Comparison of ENCODE assay signal across 9 mouse cellular contexts in genomic region chr5:148293346-148293745, GRCm38 (mm10).
DNase-seq lines count a peak whose midpoint lies in the region; ATAC-seq and TF ChIP-seq lines count a peak whose summit lies in the region.
"Had no signal": no experiment of that assay in that cellular context is flagged by ENCODE, and none has a peak within 500 bp of the region (broad histone marks: within the 10 kb centered on the region; RNA-seq: fewer than 3 reads in every experiment).

No protein-coding gene starts in this region.

- no peak overlapping the region for H3K4me2 ChIP-seq in heart, postnatal 0 days (ENCODE audit: low read depth, low read length)
- no peak overlapping the region for H3K4me2 ChIP-seq in midbrain, postnatal 0 days (ENCODE audit: low read depth, low read length, poor library complexity, severe bottlenecking)
- no peak overlapping the region for H3K4me2 ChIP-seq in midbrain, embryonic 16.5 days (ENCODE audit: low read length)
- H3K4me2 ChIP-seq: neural tube, embryonic 13.5 days had no signal

- no peak overlapping the region for H3K27ac ChIP-seq in heart, postnatal 0 days (ENCODE audit: low read depth)
- no peak overlapping the region for H3K27ac ChIP-seq in midbrain, postnatal 0 days (ENCODE audit: low read depth, low read length)
- no peak overlapping the region for H3K27ac ChIP-seq in midbrain, embryonic 16.5 days (ENCODE audit: low read length)
- H3K27ac ChIP-seq: neural tube, embryonic 13.5 days had no signal

- H3K27me3 ChIP-seq in heart, postnatal 0 days (ENCODE audit: control insufficient read depth, insufficient read depth, low read length): no peaks in the 10 kb centered on the region
- H3K27me3 ChIP-seq in midbrain, postnatal 0 days (ENCODE audit: insufficient read depth, low read length): no peaks in the 10 kb centered on the region
- no peaks in the 10 kb centered on the region for H3K27me3 ChIP-seq in midbrain, embryonic 16.5 days (ENCODE audit: control insufficient read depth, insufficient read depth, low read depth, low read length)
- H3K27me3 ChIP-seq: neural tube, embryonic 13.5 days had no signal

- peak; percentile 77 for TF ChIP-seq CTCF in heart, postnatal 0 days (IDR thresholded peaks at IDR 0.05; ENCODE audit: low read depth)
- peak; percentile 81 for TF ChIP-seq CTCF in midbrain, postnatal 0 days (IDR thresholded peaks at IDR 0.05)

- no peaks in the 10 kb centered on the region for H3K4me1 ChIP-seq in heart, postnatal 0 days (ENCODE audit: control insufficient read depth, insufficient read depth)
- no peaks in the 10 kb centered on the region for H3K4me1 ChIP-seq in midbrain, postnatal 0 days (ENCODE audit: insufficient read depth, low read length)
- no peaks in the 10 kb centered on the region for H3K4me1 ChIP-seq in midbrain, embryonic 16.5 days (ENCODE audit: control insufficient read depth, insufficient read depth, low read length)
- H3K4me1 ChIP-seq: neural tube, embryonic 13.5 days had no signal

- 83% methylated on average over 7 of the region's 7 CpGs for WGBS in heart, postnatal 0 days
- WGBS in midbrain, postnatal 0 days: 89% methylated on average over 7 of the region's 7 CpGs
- WGBS in midbrain, embryonic 16.5 days: 87% methylated on average over 7 of the region's 7 CpGs

- H3K4me3 ChIP-seq in heart, postnatal 0 days (ENCODE audit: low read depth, low read length): no peak overlapping the region
- H3K4me3 ChIP-seq in midbrain, postnatal 0 days (ENCODE audit: low read depth, low read length): no peak overlapping the region
- no peak overlapping the region for H3K4me3 ChIP-seq in midbrain, embryonic 16.5 days (ENCODE audit: low read depth, low read length)
- H3K4me3 ChIP-seq: neural tube, embryonic 13.5 days had no signal

- peak; percentile 72 for ATAC-seq in heart, postnatal 0 days (ENCODE audit: insufficient read depth, low read depth)
- no peak for ATAC-seq in midbrain, postnatal 0 days (ENCODE audit: low FRiP score)
- ATAC-seq in midbrain, embryonic 16.5 days: no peak

- H3K9ac ChIP-seq in heart, postnatal 0 days (replicated peaks; ENCODE audit: low read depth, low read length): no peak overlapping the region
- H3K9ac ChIP-seq in midbrain, postnatal 0 days (replicated peaks; ENCODE audit: low read length, poor library complexity, severe bottlenecking): no peak overlapping the region
- no peak overlapping the region for H3K9ac ChIP-seq in midbrain, embryonic 16.5 days (ENCODE audit: low read depth, low read length)
- H3K9ac ChIP-seq: neural tube, embryonic 13.5 days had no signal

- no peaks in the 10 kb centered on the region for H3K9me3 ChIP-seq in heart, postnatal 0 days (replicated peaks; ENCODE audit: control insufficient read depth, low read length)
- H3K9me3 ChIP-seq in midbrain, postnatal 0 days (ENCODE audit: low read length): no peaks in the 10 kb centered on the region
- no peaks in the 10 kb centered on the region for H3K9me3 ChIP-seq in midbrain, embryonic 16.5 days (replicated peaks; ENCODE audit: control insufficient read depth, low read length, poor library complexity, severe bottlenecking)

- peaks cover 62% of the 10 kb centered on the region for H3K36me3 ChIP-seq in heart, postnatal 0 days (replicated peaks; ENCODE audit: control insufficient read depth, insufficient read depth, low read length)
- peaks cover 8% of the 10 kb centered on the region for H3K36me3 ChIP-seq in midbrain, postnatal 0 days (ENCODE audit: insufficient read depth, low read length)
- H3K36me3 ChIP-seq in midbrain, embryonic 16.5 days (ENCODE audit: control insufficient read depth, insufficient read depth, low read length): peaks cover 31% of the 10 kb centered on the region

- no peak for TF ChIP-seq EP300 in heart, postnatal 0 days (IDR thresholded peaks at IDR 0.05; ENCODE audit: low read depth)

- peak; percentile 32 for DNase-seq in heart, postnatal 0 days (ENCODE audit: low spot score)
- no peak for DNase-seq in heart, adult 11 months
- DNase-seq in midbrain, postnatal 0 days (ENCODE audit: low spot score): peak; percentile 40
- DNase-seq in cerebellum, postnatal 14 days: peak; percentile 46 to 70
- DNase-seq in retina, embryonic 14.5 days (ENCODE audit: low spot score): peak; percentile 46
- no peak for DNase-seq in layer of hippocampus, adult 9-11 months
- DNase-seq in left cerebral cortex, adult 11 months (ENCODE audit: low spot score): no peak

Comparison
In these comparisons a context has a peak if more than half of its experiments do, and no peak if none do; other contexts are left out.
1. DNase-seq: peak in heart, postnatal 0 days (single experiment), midbrain, postnatal 0 days (single experiment), cerebellum, postnatal 14 days (2 of 2) and retina, embryonic 14.5 days (single experiment); none in heart, adult 11 months (single experiment), layer of hippocampus, adult 9-11 months (single experiment) and left cerebral cortex, adult 11 months (single experiment).